Mouse (Mus musculus) embryonic facial prominence, embryonic 12.5 days (tissue): ENCODE measurements around the gene L3hypdh. TPM values are rescaled to one million over a fixed set of nuclear protein-coding genes. Genes with fewer than 3 reads are reported as not detected.
"Not testable (repeated sequence)": the region's sequence is repeated elsewhere in the genome, so short reads cannot be mapped to it uniquely, and the experiment has no call there.

Source experiments
- ATAC-seq: fragments of 200-750 bp; cut with Nextera tagmentation; 2 replicates; pipeline ENCODE4 v1.8.0; 2017; ENCODE audit not compliant: insufficient number of reproducible peaks, insufficient read depth, low FRiP score, low TSS enrichment
- H3K27ac ChIP-seq: fragments of 300-500 bp; sonication (generic); 2 replicates; pipeline ENCODE4 v1.5.1; 2016; ENCODE audit warnings: mild to moderate bottlenecking
- H3K27me3 ChIP-seq: fragments of 300-500 bp; sonication (generic); 2 replicates; pipeline ENCODE4 v1.6.1; 2016; ENCODE audit warnings: mild to moderate bottlenecking, moderate library complexity
- H3K36me3 ChIP-seq: fragments of 300-500 bp; sonication (generic); 2 replicates; pipeline ENCODE4 v1.6.1; 2016; ENCODE audit warnings: mild to moderate bottlenecking
- H3K4me1 ChIP-seq: fragments of 300-500 bp; sonication (generic); 2 replicates; pipeline ENCODE4 v1.6.1; 2016
- H3K4me2 ChIP-seq: fragments of 300-500 bp; sonication (generic); replicated peaks from 2 replicates; pipeline ENCODE4 v1.6.1; 2016; ENCODE audit warnings: mild to moderate bottlenecking, moderate library complexity
- H3K4me3 ChIP-seq: fragments of 300-500 bp; sonication (generic); 2 replicates; pipeline ENCODE4 v1.5.1; 2016; ENCODE audit warnings: mild to moderate bottlenecking
- H3K9ac ChIP-seq: fragments of 300-500 bp; sonication (generic); 2 replicates; pipeline ENCODE4 v1.6.1; 2016; ENCODE audit warnings: mild to moderate bottlenecking, moderate library complexity
- H3K9me3 ChIP-seq: fragments of 300-500 bp; sonication (generic); 2 replicates; pipeline ENCODE4 v1.6.1; 2016; ENCODE audit warnings: mild to moderate bottlenecking, moderate library complexity
- WGBS: fragments of 180-500 bp; shearing (Covaris S2); methylation state at CpG from one replicate; pipeline ENCODE4 v1.1.7; 2016; 5-methylcytosine and 5-hydroxymethylcytosine counted together
- polyA plus RNA-seq: library from polyadenylated mRNA; unstranded; fragments of >200 nt; fragmentation: Nextera tagmentation; extraction: Ambion mirVana; gene quantifications from 2 replicates; pipeline ENCODE4 v1.2.1, GENCODE M21; 2016

The L3hypdh gene
- polyA plus RNA-seq, 1 experiment from 2014 or later: 17.7 TPM

DNA sequence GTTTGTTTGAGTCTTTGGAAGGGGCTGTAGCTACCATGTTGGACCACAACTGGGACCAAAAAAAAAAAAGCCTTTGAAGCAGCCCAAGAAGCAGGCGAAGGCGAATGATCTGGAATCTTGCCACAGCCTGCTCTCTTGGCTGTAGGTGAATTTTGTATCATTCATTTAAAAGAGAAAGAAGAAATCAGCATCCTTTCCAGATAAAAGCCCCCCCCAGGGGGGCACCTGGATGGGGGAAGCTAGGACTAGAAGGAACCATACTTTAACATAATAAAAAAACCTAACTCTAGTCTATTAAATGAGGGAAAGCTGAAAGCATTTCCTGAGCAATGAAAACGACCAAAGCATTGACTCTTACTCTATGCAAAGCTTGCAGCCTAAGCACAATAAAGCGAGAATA is 34.4 kb downstream of the L3hypdh start:
- WGBS: 86% methylated on average over 4 of the region's 4 CpGs

DNA sequence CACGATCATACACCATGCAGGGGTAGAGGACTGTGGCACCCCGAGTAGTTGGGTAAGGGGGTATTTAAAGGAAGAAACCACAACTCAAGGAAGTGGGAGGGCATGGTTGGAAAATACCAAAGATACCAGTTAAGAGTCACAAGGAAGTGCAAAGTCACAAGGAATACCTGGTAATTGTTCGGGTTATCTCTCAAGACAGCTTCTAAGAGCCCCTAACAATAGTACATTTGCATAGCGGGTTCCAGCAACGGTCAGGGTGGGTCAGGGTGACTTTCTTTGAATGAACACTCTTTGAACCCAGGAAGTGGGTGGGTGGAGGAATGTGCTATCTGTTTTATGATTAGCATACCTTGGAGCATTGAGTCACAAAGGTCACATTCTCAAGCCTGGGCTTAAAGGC is 35.1 kb downstream of the L3hypdh start:
- not testable (repeated sequence) for H3K4me2 ChIP-seq, H3K4me3 ChIP-seq, H3K36me3 ChIP-seq, H3K4me1 ChIP-seq, H3K27me3 ChIP-seq, H3K9ac ChIP-seq, ATAC-seq, H3K9me3 ChIP-seq, H3K27ac ChIP-seq
- WGBS: 89% methylated on average over 5 of the region's 5 CpGs

More for the DNA sequence above, 34.4 kb downstream of the L3hypdh start:
- Histone ChIP-seq H3K4me1 (no peaks in the 10 kb centered on the region), H3K9me3 (no peaks in the 10 kb centered on the region), H3K36me3 (no peaks in the 10 kb centered on the region), H3K27me3 (no peaks in the 10 kb centered on the region), H3K4me2 (no peak overlapping the region), H3K9ac (no peak overlapping the region), H3K27ac (no peak overlapping the region), H3K4me3 (no peak overlapping the region)
- no peak for ATAC-seq

DNA sequence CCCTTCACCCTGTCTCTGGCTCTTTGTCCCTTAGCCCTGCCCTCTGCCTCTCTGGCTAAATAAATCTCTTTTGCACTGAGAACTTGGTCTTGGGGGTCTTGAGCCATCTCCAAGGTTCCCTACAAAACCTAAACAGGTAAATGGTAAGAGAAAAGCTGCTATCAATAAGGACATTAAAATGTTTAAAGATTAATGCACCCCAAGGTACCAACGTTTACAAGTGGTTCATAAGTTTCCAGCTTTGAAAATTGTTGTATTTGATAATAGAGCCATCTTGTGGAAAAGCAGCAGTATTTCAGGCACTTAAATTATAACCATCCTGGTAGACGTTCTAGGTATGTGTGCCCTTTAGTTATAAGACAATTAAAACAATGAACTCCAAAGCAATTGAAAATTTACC is 37.7 kb downstream of the L3hypdh start:
- Histone ChIP-seq H3K36me3 (no peaks in the 10 kb centered on the region), H3K4me1 (no peaks in the 10 kb centered on the region), H3K9me3 (no peaks in the 10 kb centered on the region), H3K4me3 (no peak overlapping the region), H3K9ac (no peak overlapping the region), H3K4me2 (no peak overlapping the region), H3K27ac (no peak overlapping the region), H3K27me3 (no peaks in the 10 kb centered on the region)
- WGBS: 7% methylated on average over 2 of the region's 2 CpGs
- no peak for ATAC-seq

DNA sequence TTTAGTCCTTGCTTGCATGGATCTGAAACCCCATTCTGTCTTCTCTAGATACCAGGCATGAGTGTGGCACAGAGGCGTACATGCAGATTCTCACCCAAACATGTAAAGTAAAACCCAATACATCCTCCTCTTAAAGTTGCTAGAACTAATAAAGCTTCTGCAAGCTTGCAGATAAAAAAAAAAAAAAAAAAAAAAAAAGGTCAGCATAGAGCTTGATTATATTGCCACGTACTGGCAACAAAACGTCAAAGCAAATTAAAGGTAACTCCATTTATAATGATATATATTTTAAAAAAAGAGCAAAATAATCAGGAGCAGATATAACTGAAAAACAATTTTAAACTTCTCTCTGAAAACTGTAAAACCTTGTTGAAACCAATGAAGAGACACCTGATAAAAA is 44.0 kb downstream of the L3hypdh start:
- Histone ChIP-seq H3K9me3 (0 out of 2 replicates have a peak, but pooled peaks cover 4% of the 10 kb centered on the region), H3K4me2 (no peak overlapping the region), H3K4me1 (no peaks in the 10 kb centered on the region), H3K27me3 (no peaks in the 10 kb centered on the region), H3K9ac (no peak overlapping the region), H3K36me3 (no peaks in the 10 kb centered on the region), H3K4me3 (no peak overlapping the region), H3K27ac (no peak overlapping the region)
- 89% methylated on average over 3 of the region's 3 CpGs for WGBS
- no peak for ATAC-seq

DNA sequence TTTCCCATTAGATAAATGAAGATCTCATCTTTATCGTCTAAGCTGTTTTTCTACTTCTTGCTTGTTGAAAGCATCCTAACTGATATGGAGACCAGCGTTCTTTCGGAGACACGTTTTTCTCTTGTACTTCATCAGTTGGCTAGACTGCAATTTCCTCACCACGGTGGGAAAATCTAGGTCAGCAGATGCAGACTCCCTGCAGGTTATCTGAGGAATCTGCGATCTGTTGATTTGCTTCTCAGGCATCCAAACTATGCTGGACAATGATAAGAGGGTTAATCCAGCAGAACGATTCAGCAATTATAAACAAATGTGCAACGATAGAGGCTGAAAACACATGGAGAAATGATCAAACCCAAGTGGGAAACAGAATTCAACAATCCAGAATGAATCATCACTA is 45.7 kb downstream of the L3hypdh start:
- Histone ChIP-seq H3K9me3 (0 out of 2 replicates have a peak, but pooled peaks cover 4% of the 10 kb centered on the region), H3K27me3 (no peaks in the 10 kb centered on the region), H3K36me3 (no peaks in the 10 kb centered on the region), H3K4me1 (no peaks in the 10 kb centered on the region), H3K27ac (no peak overlapping the region), H3K4me3 (no peak overlapping the region), H3K4me2 (no peak overlapping the region), H3K9ac (no peak overlapping the region)
- 73% methylated on average over 8 of the region's 8 CpGs for WGBS
- ATAC-seq: no peak

DNA sequence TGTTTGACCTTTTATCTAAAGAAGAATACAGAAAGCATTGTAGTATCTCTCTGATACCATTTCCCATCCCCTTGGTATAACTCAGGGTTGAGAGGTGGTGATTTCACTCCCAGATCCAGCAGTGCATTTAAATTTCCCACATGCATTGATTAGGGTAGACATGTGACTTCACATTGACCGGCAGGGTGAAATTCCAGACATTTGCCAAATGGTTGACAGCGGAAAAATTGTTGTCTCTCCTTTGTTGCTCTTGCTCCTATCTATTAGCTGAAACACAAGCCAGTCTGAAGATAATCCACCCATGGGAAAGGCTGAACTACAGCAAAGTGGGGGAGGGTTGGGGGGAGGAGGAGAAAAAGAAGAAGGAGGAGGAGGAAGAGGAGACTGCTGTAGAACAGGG is 46.4 kb downstream of the L3hypdh start:
- 54% methylated on average over 2 of the region's 2 CpGs for WGBS
- Histone ChIP-seq H3K9me3 (0 out of 2 replicates have a peak, but pooled peaks cover 4% of the 10 kb centered on the region), H3K4me2 (no peak overlapping the region), H3K4me3 (no peak overlapping the region), H3K27me3 (no peaks in the 10 kb centered on the region), H3K27ac (no peak overlapping the region), H3K36me3 (no peaks in the 10 kb centered on the region), H3K9ac (no peak overlapping the region), H3K4me1 (no peaks in the 10 kb centered on the region)
- ATAC-seq: no peak

DNA sequence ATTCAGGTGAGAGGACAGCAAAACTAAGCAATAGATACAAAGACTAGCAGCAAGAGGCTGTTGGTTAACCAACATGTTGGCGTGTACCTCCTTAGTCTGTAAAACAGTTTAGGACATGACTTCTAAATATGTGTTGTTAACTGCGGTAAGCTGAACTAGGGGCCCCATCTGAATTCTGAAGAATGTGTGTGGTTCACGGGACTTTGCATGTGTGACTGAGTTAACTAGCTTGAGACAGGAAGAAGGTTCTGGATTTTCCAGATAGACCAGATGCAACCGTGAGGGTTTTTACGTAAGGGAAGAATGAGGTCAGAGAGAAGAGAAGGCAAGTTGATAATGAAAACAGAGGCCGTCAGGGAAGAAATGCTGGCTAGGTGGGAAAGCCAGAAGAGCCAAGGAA is 48.2 kb downstream of the L3hypdh start:
- WGBS: 87% methylated on average over 6 of the region's 6 CpGs
- Histone ChIP-seq H3K9ac (no peak overlapping the region), H3K9me3 (0 out of 2 replicates have a peak, but pooled peaks cover 4% of the 10 kb centered on the region), H3K4me1 (no peaks in the 10 kb centered on the region), H3K4me3 (no peak overlapping the region), H3K4me2 (no peak overlapping the region), H3K36me3 (no peaks in the 10 kb centered on the region), H3K27me3 (no peaks in the 10 kb centered on the region), H3K27ac (no peak overlapping the region)
- no peak for ATAC-seq

DNA sequence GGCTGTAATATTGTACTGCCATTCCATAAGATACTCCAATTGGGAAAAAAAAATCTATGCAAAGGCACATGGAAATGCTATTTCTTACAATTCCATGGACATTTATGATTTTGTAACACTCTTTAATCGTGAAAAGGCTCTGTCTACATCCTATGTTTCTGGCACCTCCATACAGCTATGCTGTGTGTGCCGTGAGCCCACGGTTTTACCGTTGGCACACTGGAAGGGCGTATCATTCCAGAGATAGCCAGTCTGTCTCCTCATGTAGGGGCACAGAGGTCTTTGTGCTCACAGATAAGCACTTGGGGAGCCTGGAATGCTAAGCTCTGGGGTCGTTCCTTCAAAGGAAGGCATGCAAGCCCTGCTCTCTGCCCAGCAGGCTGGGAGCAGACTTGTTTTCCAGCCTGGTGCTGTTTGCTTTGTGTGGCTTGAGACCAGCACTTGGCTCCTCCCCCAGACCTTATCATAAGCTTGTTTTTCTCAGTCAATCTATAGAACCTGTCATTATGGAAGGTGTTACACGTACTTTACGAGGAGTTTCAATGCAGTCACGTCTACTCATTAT is 49.1 kb downstream of the L3hypdh start:
- Histone ChIP-seq H3K9me3 (0 out of 2 replicates have a peak, but pooled peaks cover 4% of the 10 kb centered on the region), H3K36me3 (no peaks in the 10 kb centered on the region), H3K9ac (no peak overlapping the region), H3K4me3 (no peak overlapping the region), H3K27me3 (no peaks in the 10 kb centered on the region), H3K4me2 (no peak overlapping the region), H3K4me1 (no peaks in the 10 kb centered on the region), H3K27ac (no peak overlapping the region)
- ATAC-seq: no peak
- 71% methylated on average over 9 of the region's 9 CpGs for WGBS

DNA sequence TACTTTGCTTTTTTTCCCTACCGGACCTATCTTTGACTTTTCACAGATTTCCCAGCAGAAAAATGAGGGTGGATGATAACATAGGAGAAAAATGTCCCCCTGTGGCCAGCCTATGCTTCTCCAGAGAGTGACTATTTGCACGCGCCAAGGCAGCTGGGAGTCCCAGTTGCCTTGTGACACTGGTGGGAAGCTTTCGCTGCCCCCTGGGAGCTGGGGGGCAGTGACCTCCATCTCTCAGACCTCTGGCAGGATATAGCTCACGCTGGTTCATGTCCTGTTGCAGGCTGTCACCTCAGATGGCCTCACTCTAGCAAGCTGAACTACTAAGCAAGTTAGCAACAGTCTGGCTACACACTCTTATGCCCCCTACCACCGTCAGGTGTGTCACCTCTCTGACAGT is 53.4 kb downstream of the L3hypdh start:
- H3K4me2 ChIP-seq: no peak overlapping the region
- H3K9ac ChIP-seq: no peak overlapping the region
- H3K36me3 ChIP-seq: no peaks in the 10 kb centered on the region
- H3K9me3 ChIP-seq: no peaks in the 10 kb centered on the region
- H3K27me3 ChIP-seq: no peaks in the 10 kb centered on the region
- no peaks in the 10 kb centered on the region for H3K4me1 ChIP-seq
- H3K27ac ChIP-seq: no peak overlapping the region
- 85% methylated on average over 6 of the region's 6 CpGs for WGBS
- ATAC-seq: no peak
- H3K4me3 ChIP-seq: no peak overlapping the region

DNA sequence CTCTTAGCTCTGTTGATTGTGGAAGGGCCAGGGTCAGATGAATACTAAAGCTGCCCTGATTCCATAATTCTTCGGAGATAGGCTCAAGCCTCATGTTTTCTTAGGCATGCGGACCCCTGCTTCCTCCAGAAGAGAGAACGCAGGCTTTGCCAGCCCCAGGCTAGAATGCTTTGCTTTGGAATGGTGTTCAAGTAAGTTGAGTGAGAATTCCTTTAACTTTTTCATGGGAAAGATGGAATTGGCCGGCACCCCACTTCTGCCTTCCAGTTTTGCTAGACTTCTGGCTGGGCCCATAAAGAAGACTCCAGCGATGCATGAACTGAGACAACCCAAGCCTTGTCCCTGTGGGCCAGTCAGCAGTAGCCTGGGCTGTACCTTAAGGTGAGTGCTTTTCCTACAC is 54.1 kb downstream of the L3hypdh start:
- no peaks in the 10 kb centered on the region for H3K4me1 ChIP-seq
- ATAC-seq: no peak
- 81% methylated on average over 5 of the region's 5 CpGs for WGBS

DNA sequence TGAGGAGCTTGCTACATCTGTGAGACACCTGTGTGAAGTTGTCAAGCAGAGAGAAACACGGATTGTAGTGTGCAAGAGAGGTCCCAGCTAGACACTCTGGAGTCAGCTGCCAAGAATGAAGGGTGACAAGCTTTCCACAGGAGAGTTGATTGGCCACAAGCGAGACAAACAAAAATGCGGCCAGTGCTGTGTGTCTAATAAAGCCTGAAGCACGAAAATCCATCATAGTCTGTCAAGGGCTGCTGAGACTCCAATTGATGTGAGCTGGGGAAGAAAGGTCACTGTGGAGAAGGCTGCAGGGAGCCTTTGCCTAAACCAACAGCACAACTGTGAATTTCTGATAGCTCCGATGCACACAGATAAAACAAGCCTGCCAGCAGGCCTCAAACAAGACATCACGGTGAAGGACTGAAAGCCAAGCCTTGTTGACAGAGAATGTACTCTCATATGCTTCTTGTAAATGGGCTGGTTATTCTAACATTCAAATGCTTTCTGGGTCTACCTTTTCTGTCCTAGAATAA is 59.9 kb downstream of the L3hypdh start:
- Histone ChIP-seq H3K4me2 (no peak overlapping the region), H3K4me3 (no peak overlapping the region), H3K27ac (no peak overlapping the region), H3K36me3 (no peaks in the 10 kb centered on the region), H3K4me1 (no peaks in the 10 kb centered on the region), H3K9ac (no peak overlapping the region), H3K27me3 (no peaks in the 10 kb centered on the region), H3K9me3 (no peaks in the 10 kb centered on the region)
- 67% methylated on average over 6 of the region's 6 CpGs for WGBS
- ATAC-seq: no peak

More for the DNA sequence above, 54.1 kb downstream of the L3hypdh start:
- H3K4me3 ChIP-seq: no peak overlapping the region
- H3K9me3 ChIP-seq: no peaks in the 10 kb centered on the region
- no peak overlapping the region for H3K27ac ChIP-seq
- H3K4me2 ChIP-seq: no peak overlapping the region
- no peaks in the 10 kb centered on the region for H3K27me3 ChIP-seq
- H3K9ac ChIP-seq: no peak overlapping the region
- no peaks in the 10 kb centered on the region for H3K36me3 ChIP-seq

DNA sequence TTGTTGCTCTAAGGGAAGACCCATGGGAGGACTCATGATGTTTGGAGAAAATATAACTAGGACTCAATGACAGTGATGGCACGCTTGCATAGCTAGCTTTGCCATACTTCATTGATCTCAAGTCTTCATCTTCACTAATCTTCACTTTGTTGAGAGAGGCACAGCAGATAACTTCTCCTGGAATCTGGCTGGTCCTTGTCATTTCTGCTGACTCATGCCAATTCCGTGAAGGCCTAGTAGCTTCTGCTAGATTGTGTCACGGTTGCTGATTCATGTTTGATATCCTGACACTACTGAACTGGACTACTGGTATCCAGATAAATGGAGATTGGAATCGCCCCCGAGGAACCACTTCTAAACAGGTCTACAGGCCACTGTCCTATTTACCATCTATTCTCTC is 61.7 kb downstream of the L3hypdh start:
- 92% methylated on average over 5 of the region's 5 CpGs for WGBS
- no peak overlapping the region for H3K4me2 ChIP-seq
- no peak overlapping the region for H3K27ac ChIP-seq
- H3K9ac ChIP-seq: no peak overlapping the region
- no peak for ATAC-seq
- no peak overlapping the region for H3K4me3 ChIP-seq
- no peaks in the 10 kb centered on the region for H3K4me1 ChIP-seq
- no peaks in the 10 kb centered on the region for H3K36me3 ChIP-seq
- H3K27me3 ChIP-seq: no peaks in the 10 kb centered on the region
- H3K9me3 ChIP-seq: no peaks in the 10 kb centered on the region
